Mouse (Mus musculus) spleen, postnatal 36 days (tissue): ENCODE results near the gene Lamtor5.

Experiments used
- DNase-seq, 2 experiments: peaks; one replicate each; pipeline ENCODE4 v3.0.0; 2022; ENCODE audit warnings: low spot score in 2 of 2, mixed read lengths in 1 of 2

Gene Lamtor5

GRCm38 (mm10) chr3:107278479-107279269, at the start of gene Lamtor5:
Lamtor5 (plus strand) TSS chr3:107278858.
- peak; percentile 84 to 89 for DNase-seq

- no peak for DNase-seq
Observed at GRCm38 (mm10) chr3:107229221-107229620, 49.4 kb upstream of the Lamtor5 start.

- no peak for DNase-seq
Observed at GRCm38 (mm10) chr3:107229822-107230221, 48.8 kb upstream of the Lamtor5 start.

GRCm38 (mm10) chr3:107230527-107230926, 48.1 kb upstream of the Lamtor5 start, which contains the start of gene A630076J17Rik:
A630076J17Rik (plus strand) TSS chr3:107230614.
- DNase-seq, result no peak

- no peak for DNase-seq
Observed at GRCm38 (mm10) chr3:107231202-107231601, 47.5 kb upstream of the Lamtor5 start.

- DNase-seq, result peak; percentile 50 to 69
Observed at GRCm38 (mm10) chr3:107233351-107233813, 45.3 kb upstream of the Lamtor5 start.

GRCm38 (mm10) chr3:107233945-107234344, 44.7 kb upstream of the Lamtor5 start:
- DNase-seq, result no peak

GRCm38 (mm10) chr3:107238051-107238450, 40.6 kb upstream of the Lamtor5 start:
- DNase-seq, result no peak

- DNase-seq, result no peak
Observed at GRCm38 (mm10) chr3:107238471-107238980, 40.1 kb upstream of the Lamtor5 start.

GRCm38 (mm10) chr3:107239607-107240006, 39.1 kb upstream of the Lamtor5 start, which contains the start of gene Prok1:
Prok1 (minus strand) TSS chr3:107239707.
- DNase-seq, result no peak

- no peak for DNase-seq
Observed at GRCm38 (mm10) chr3:107241389-107242094, 37.1 kb upstream of the Lamtor5 start.

GRCm38 (mm10) chr3:107246876-107247275, 31.8 kb upstream of the Lamtor5 start:
- DNase-seq, result no peak

GRCm38 (mm10) chr3:107249042-107249441, 29.6 kb upstream of the Lamtor5 start:
- no peak for DNase-seq

- no peak for DNase-seq
Observed at GRCm38 (mm10) chr3:107250320-107250719, 28.3 kb upstream of the Lamtor5 start.

- DNase-seq, result no peak
Observed at GRCm38 (mm10) chr3:107252035-107252434, 26.6 kb upstream of the Lamtor5 start.

GRCm38 (mm10) chr3:107253925-107254324, 24.7 kb upstream of the Lamtor5 start:
- no peak for DNase-seq

- DNase-seq, result no peak
Observed at GRCm38 (mm10) chr3:107255992-107256391, 22.7 kb upstream of the Lamtor5 start.

- DNase-seq, result no peak
Observed at GRCm38 (mm10) chr3:107256724-107257123, 21.9 kb upstream of the Lamtor5 start.

GRCm38 (mm10) chr3:107257924-107258323, 20.7 kb upstream of the Lamtor5 start:
- DNase-seq, result no peak

- DNase-seq, result peak; percentile 5 to 7
Observed at GRCm38 (mm10) chr3:107260956-107261850, 17.5 kb upstream of the Lamtor5 start.

- DNase-seq, result peak; percentile 36 to 40
Observed at GRCm38 (mm10) chr3:107261851-107262165, 16.9 kb upstream of the Lamtor5 start.
